Mouse (Mus musculus): Measurements from ENCODE around the gene Aak1. TPM values are rescaled to one million over a fixed set of nuclear protein-coding genes. Genes with fewer than 3 reads are reported as not detected.

Aak1 gene
- polyA plus RNA-seq, 1 experiment: 22.8 TPM

DNA sequence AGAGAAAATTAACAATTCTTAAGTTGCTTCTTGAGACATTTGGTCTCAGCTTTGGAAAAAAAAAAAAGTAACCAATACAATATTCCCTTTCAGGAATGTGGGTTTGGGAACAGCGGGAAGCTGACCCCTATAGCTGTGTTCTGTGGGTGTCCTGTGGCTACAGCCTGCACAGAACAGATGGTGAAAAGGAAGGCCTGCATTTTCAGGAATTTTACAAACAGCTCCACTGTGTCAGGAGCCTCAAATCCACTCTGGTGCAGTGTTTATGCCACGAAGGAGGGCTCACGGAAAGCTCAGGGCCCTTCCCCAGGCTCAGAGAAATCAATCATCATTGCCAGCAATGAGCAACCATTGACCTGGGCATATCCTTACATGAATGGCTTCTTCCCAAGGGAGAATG, 34.4 kb upstream of the Aak1 start:
- Histone ChIP-seq H3K36me3 (ENCODE audit: control insufficient read depth, insufficient read depth, low read length) (no peaks in the 10 kb centered on the region), H3K27me3 (ENCODE audit: control insufficient read depth, insufficient read depth, low read length) (no peaks in the 10 kb centered on the region), H3K27ac (ENCODE audit: insufficient read depth, low read depth, low read length) (no peak overlapping the region), H3K4me3 (ENCODE audit: low read depth, low read length) (no peak overlapping the region), H3K4me1 (ENCODE audit: control insufficient read depth, insufficient read depth, insufficient read length, low read length) (no peaks in the 10 kb centered on the region)
- 81% methylated on average over 3 of the region's 3 CpGs for WGBS
- TF ChIP-seq CTCF (IDR thresholded peaks at IDR 0.05; ENCODE audit: extremely low read depth, insufficient read length, insufficient replicate concordance, low read depth, low read length): no peak
- no peak for TF ChIP-seq POLR2A (IDR thresholded peaks at IDR 0.05; ENCODE audit: low read depth, low read length)

DNA sequence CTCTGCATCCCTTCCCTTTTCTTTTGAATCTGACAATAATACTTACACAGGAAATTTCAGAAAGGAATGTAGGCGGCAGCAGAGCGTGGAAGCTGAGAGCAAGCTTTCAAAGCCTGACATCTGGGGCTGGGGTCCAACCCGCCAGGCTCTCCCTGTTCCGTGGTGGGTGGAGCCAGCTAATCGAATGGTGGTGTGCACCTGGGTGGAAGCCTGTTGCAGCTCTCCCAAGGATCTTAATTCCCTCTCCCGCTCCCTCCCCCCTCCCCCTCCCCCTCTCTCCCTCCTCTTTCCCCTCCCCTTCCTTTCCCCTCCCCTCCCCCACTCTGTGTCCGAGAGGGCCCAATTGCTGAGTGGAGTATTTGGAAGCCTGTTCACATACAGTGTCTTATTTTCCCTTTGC, 33.9 kb upstream of the Aak1 start:
- TF ChIP-seq CTCF (IDR thresholded peaks at IDR 0.05; ENCODE audit: extremely low read depth, insufficient read length, insufficient replicate concordance, low read depth, low read length) (no peak), POLR2A (IDR thresholded peaks at IDR 0.05; ENCODE audit: low read depth, low read length) (no peak)
- Histone ChIP-seq H3K27ac (ENCODE audit: insufficient read depth, low read depth, low read length) (no peak overlapping the region), H3K4me1 (ENCODE audit: control insufficient read depth, insufficient read depth, insufficient read length, low read length) (no peaks in the 10 kb centered on the region), H3K4me3 (ENCODE audit: low read depth, low read length) (no peak overlapping the region), H3K27me3 (ENCODE audit: control insufficient read depth, insufficient read depth, low read length) (no peaks in the 10 kb centered on the region), H3K36me3 (ENCODE audit: control insufficient read depth, insufficient read depth, low read length) (no peaks in the 10 kb centered on the region)
- WGBS: 42% methylated on average over 7 of the region's 7 CpGs

DNA sequence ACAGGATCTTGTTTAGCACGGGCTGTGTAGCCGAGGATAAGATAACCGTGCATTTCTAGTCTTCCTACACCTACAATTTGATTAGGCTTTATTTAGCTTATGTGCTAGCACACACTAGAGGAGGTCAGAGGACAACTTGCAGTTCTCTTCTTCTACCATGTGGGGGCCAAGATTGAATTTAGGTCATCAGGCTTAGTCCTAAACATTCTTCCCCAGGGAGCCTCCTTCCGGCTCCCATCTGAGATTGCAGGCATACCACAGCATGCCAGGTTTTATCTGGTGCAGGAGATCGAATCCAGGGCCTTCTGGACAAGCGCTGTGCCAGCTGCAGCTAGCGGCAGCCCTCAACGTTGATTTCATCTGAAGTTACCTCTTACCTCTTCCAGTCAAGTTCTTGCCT, 32.7 kb upstream of the Aak1 start:
- Histone ChIP-seq H3K27me3 (ENCODE audit: control insufficient read depth, insufficient read depth, low read length) (no peaks in the 10 kb centered on the region), H3K4me3 (ENCODE audit: low read depth, low read length) (no peak overlapping the region), H3K36me3 (ENCODE audit: control insufficient read depth, insufficient read depth, low read length) (no peaks in the 10 kb centered on the region), H3K4me1 (ENCODE audit: control insufficient read depth, insufficient read depth, insufficient read length, low read length) (no peaks in the 10 kb centered on the region), H3K27ac (ENCODE audit: insufficient read depth, low read depth, low read length) (no peak overlapping the region)
- 17% methylated on average over 8 of the region's 8 CpGs for WGBS
- TF ChIP-seq CTCF (IDR thresholded peaks at IDR 0.05; ENCODE audit: extremely low read depth, insufficient read length, insufficient replicate concordance, low read depth, low read length) (peak; percentile 52; the same call in 1 of the 2 replicates), POLR2A (IDR thresholded peaks at IDR 0.05; ENCODE audit: low read depth, low read length) (no peak)

DNA sequence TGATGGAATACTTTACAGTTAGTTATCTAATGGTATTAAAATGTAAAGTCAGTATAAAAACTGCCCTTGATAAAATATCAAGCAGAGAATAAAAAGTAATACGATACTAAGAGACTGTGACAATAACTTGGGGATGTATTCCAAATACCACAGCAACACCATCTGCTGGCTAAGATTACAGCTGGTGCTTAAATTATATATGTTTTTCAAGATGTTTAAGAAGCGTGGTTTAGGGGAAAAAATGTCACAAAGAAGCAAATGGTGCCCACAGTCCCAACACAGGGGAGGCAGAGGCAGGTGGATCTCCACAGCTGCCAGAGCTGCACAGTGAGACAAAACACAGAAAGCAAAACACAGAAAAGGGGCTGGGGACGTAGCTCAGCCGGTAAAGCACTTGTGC, 30.4 kb upstream of the Aak1 start:
- TF ChIP-seq POLR2A (IDR thresholded peaks at IDR 0.05; ENCODE audit: low read depth, low read length) (no peak), CTCF (IDR thresholded peaks at IDR 0.05; ENCODE audit: extremely low read depth, insufficient read length, insufficient replicate concordance, low read depth, low read length) (no peak)
- 80% methylated on average over 4 of the region's 4 CpGs for WGBS
- peaks cover 3% of the 10 kb centered on the region; the same call in 1 of the 2 replicates for H3K4me1 ChIP-seq (ENCODE audit: control insufficient read depth, insufficient read depth, insufficient read length, low read length)

DNA sequence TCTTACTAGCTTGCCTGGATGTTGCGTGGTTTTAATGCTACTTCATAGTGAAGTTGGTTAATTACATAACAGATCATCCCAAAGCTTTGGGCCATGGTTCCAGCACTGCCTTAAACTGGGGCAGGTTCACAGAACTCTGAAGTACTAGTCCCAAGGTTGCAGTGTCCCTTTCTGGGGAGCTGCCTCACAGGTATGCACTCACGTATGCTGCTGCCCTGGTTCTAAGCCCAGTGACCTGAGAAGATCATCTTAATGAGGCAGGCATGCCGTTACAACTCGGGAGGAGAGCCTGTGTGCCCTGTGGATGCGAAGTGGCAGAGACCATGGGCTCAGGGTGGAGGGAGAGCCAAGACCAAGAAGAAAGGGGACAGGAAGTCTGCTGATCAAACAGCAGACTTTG, 29.4 kb upstream of the Aak1 start:
- H3K4me1 ChIP-seq (ENCODE audit: control insufficient read depth, insufficient read depth, insufficient read length, low read length): peaks cover 3% of the 10 kb centered on the region; the same call in 1 of the 2 replicates
- no peak for TF ChIP-seq CTCF (IDR thresholded peaks at IDR 0.05; ENCODE audit: extremely low read depth, insufficient read length, insufficient replicate concordance, low read depth, low read length)
- WGBS: 91% methylated on average over 5 of the region's 5 CpGs
- no peaks in the 10 kb centered on the region for H3K27me3 ChIP-seq (ENCODE audit: control insufficient read depth, insufficient read depth, low read length)
- H3K27ac ChIP-seq (ENCODE audit: insufficient read depth, low read depth, low read length): no peak overlapping the region
- H3K4me3 ChIP-seq (ENCODE audit: low read depth, low read length): no peak overlapping the region
- no peaks in the 10 kb centered on the region for H3K36me3 ChIP-seq (ENCODE audit: control insufficient read depth, insufficient read depth, low read length)

More for the DNA sequence above, 30.4 kb upstream of the Aak1 start:
- no peaks in the 10 kb centered on the region for H3K27me3 ChIP-seq (ENCODE audit: control insufficient read depth, insufficient read depth, low read length)
- H3K27ac ChIP-seq (ENCODE audit: insufficient read depth, low read depth, low read length): no peak overlapping the region
- no peak overlapping the region for H3K4me3 ChIP-seq (ENCODE audit: low read depth, low read length)
- H3K36me3 ChIP-seq (ENCODE audit: control insufficient read depth, insufficient read depth, low read length): no peaks in the 10 kb centered on the region

DNA sequence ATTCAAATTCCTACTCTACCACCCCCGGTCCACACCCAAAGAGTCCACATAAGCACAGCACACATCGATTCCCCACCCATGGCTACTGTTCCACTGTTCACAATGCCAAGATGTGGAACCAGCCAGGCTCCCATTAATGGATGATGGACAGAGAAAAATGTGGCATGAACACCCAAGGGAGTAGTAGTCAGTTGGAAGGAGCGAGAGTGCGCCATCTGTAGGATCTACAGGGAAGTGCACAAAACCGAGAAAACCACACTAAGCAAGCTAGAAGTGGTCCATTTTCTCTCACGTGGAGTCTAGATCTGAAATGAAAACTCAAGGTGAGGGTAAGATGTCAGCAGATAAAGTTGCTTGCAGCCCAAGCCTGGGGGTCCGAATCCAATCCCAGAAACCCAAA, 28.6 kb upstream of the Aak1 start:
- TF ChIP-seq POLR2A (IDR thresholded peaks at IDR 0.05; ENCODE audit: low read depth, low read length) (no peak), CTCF (IDR thresholded peaks at IDR 0.05; ENCODE audit: extremely low read depth, insufficient read length, insufficient replicate concordance, low read depth, low read length) (peak; percentile 51; the same call in 1 of the 2 replicates)
- no peak overlapping the region for H3K27ac ChIP-seq (ENCODE audit: insufficient read depth, low read depth, low read length)
- peaks cover 3% of the 10 kb centered on the region; the same call in 1 of the 2 replicates for H3K4me1 ChIP-seq (ENCODE audit: control insufficient read depth, insufficient read depth, insufficient read length, low read length)
- no peaks in the 10 kb centered on the region for H3K36me3 ChIP-seq (ENCODE audit: control insufficient read depth, insufficient read depth, low read length)
- H3K4me3 ChIP-seq (ENCODE audit: low read depth, low read length): no peak overlapping the region
- 55% methylated on average over 7 of the region's 7 CpGs for WGBS
- H3K27me3 ChIP-seq (ENCODE audit: control insufficient read depth, insufficient read depth, low read length): no peaks in the 10 kb centered on the region

DNA sequence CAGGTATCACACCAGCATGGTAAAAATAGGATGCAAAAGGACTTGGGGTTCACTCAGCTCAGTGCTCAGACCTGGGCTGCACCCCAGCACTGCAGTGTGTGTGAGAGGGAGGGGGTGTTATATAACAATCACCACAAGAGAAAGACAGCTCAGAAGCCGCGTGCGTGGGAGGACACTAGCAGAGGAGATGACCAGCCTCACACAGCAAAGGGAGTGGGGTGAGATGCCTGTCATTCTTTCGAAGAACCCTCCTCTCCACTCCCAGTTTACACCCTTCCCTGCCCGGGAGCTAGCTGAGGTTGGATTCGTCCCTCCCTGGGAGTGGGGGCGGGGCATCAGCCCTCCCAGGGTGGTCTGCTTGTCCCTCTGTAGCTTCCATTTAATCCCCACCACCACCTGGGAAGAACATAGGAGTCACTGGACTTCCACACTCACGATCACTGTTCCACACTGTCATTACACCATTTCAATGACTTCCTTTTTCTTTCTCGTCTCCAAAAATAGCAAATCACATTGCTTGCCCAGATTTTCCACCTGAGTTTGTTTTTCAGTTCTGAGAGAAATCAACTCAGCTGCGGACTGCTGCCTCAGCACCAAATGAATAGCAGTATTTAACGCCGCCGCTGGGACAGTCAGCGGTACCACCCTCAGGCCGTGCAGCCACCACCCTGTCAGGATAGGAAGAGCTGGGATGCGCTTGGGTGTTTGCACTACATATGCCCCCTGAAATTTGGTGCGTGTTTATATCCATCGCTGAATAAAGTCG, 26.8 kb upstream of the Aak1 start:
- TF ChIP-seq POLR2A (IDR thresholded peaks at IDR 0.05; ENCODE audit: low read depth, low read length) (no peak), CTCF (IDR thresholded peaks at IDR 0.05; ENCODE audit: extremely low read depth, insufficient read length, insufficient replicate concordance, low read depth, low read length) (no peak)
- H3K27ac ChIP-seq (ENCODE audit: insufficient read depth, low read depth, low read length): no peak overlapping the region
- no peaks in the 10 kb centered on the region for H3K36me3 ChIP-seq (ENCODE audit: control insufficient read depth, insufficient read depth, low read length)
- H3K27me3 ChIP-seq (ENCODE audit: control insufficient read depth, insufficient read depth, low read length): no peaks in the 10 kb centered on the region
- H3K4me3 ChIP-seq (ENCODE audit: low read depth, low read length): peak overlapping the region; percentile 32
- peaks cover 3% of the 10 kb centered on the region for H3K4me1 ChIP-seq (ENCODE audit: control insufficient read depth, insufficient read depth, insufficient read length, low read length)
- whole genome bisulfite sequencing: 16% methylated on average over 19 of the region's 19 CpGs

All from small intestine, adult 2 months (tissue).